Mouse (Mus musculus) neutrophil, adult 5-6 weeks (primary cell): ENCODE data around the gene Dnm3. TPM values are rescaled to one million over a fixed set of nuclear protein-coding genes. Genes with fewer than 3 reads are reported as not detected.

Experiments used
- ATAC-seq: fragments of 151-379, 151-347 bp; 2 replicates; pipeline ENCODE4 v1.8.0; 2017; ENCODE audit warnings: mild to moderate bottlenecking, moderate TSS enrichment; ENCODE audit not compliant: insufficient number of reproducible peaks, poor library complexity, low FRiP score, severe bottlenecking; ENCODE audit errors: extremely low read depth
- total RNA-seq: library from RNA; stranded (forward); fragments of 200-1000 nt; gene quantifications from 2 replicates; pipeline ENCODE4 v1.2.3, GENCODE M21; 2017

Gene Dnm3
- total RNA-seq, 1 experiment from 2014 or later = not detected

GRCm38 (mm10) chr1:162222353-162222752 lies 255.5 kb downstream of the Dnm3 start:
- no peak for ATAC-seq

- no peak for ATAC-seq
Measured at GRCm38 (mm10) chr1:162221801-162222301, 256.0 kb downstream of the Dnm3 start.

- ATAC-seq = no peak
Measured at GRCm38 (mm10) chr1:162220891-162221290, 256.9 kb downstream of the Dnm3 start.

- ATAC-seq = no peak
Measured at GRCm38 (mm10) chr1:162219781-162220180, 258.1 kb downstream of the Dnm3 start.

GRCm38 (mm10) chr1:162218530-162219180 lies 259.2 kb downstream of the Dnm3 start:
- ATAC-seq = no peak

- no peak for ATAC-seq
Measured at GRCm38 (mm10) chr1:162217340-162217974, 260.4 kb downstream of the Dnm3 start.

GRCm38 (mm10) chr1:162216656-162217055 lies 261.2 kb downstream of the Dnm3 start:
- no peak for ATAC-seq

GRCm38 (mm10) chr1:162215743-162216142 lies 262.1 kb downstream of the Dnm3 start:
- no peak for ATAC-seq

GRCm38 (mm10) chr1:162213066-162213465 lies 264.8 kb downstream of the Dnm3 start:
- no peak for ATAC-seq

GRCm38 (mm10) chr1:162210529-162210928 lies 267.3 kb downstream of the Dnm3 start:
- no peak for ATAC-seq

GRCm38 (mm10) chr1:162209487-162210149 lies 268.2 kb downstream of the Dnm3 start:
- ATAC-seq = no peak

- no peak for ATAC-seq
Measured at GRCm38 (mm10) chr1:162209010-162209409, 268.8 kb downstream of the Dnm3 start.

GRCm38 (mm10) chr1:162207708-162208043 lies 270.2 kb downstream of the Dnm3 start:
- no peak for ATAC-seq

- ATAC-seq = peak; percentile 41; the same call in 1 of the 2 replicates
Measured at GRCm38 (mm10) chr1:162206998-162207707, 270.7 kb downstream of the Dnm3 start.

- ATAC-seq = no peak
Measured at GRCm38 (mm10) chr1:162202465-162203348, 275.1 kb downstream of the Dnm3 start.

- ATAC-seq = no peak
Measured at GRCm38 (mm10) chr1:162200446-162200845, 277.4 kb downstream of the Dnm3 start.

- no peak for ATAC-seq
Measured at GRCm38 (mm10) chr1:162196812-162197680, 280.8 kb downstream of the Dnm3 start.

- ATAC-seq = no peak
Measured at GRCm38 (mm10) chr1:162188744-162189143, 289.1 kb downstream of the Dnm3 start.
